Mouse (Mus musculus) lung, postnatal 0 days (tissue): ENCODE data around the gene Kctd13.

Experiments used
- CTCF ChIP-seq: IDR thresholded peaks from 2 replicates; pipeline ENCODE4 v1.5.1; 2016; ENCODE audit warnings: antibody characterized with exemption, mild to moderate bottlenecking
- EP300 ChIP-seq: IDR thresholded peaks from 2 replicates; pipeline ENCODE4 v1.6.1; 2016; ENCODE audit warnings: antibody characterized with exemption, mild to moderate bottlenecking, control low read depth

- TF ChIP-seq CTCF (no peak), EP300 (no peak)
Observed at GRCm38 (mm10) chr7:126950647-126951615, 22.3 kb downstream of the Kctd13 start.
